In the genomic region with DNA sequence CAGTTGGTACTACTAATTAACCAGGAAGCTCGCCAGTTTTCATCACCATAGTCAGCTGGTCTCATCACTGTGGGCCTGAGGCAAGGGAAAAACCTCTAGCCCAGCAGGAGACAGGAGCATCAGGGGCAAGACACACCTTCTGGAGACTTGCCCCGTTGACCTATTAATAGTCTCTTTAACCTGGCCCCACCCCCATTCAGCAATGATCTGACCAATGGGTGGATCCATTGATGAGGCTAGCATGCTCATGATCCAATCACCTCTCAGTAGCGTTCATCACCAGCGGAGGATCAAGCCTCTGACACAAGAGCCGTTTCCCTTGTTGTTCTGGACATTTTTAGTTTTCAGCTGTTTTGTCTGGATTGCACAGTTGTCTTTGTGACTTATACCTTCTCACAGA, we compare ENCODE assay signal across 26 mouse cellular contexts. TPM values are rescaled to one million over a fixed set of nuclear protein-coding genes. Genes with fewer than 3 reads are reported as not detected.
DNase-seq lines count a peak whose midpoint lies in the region; ATAC-seq and TF ChIP-seq lines count a peak whose summit lies in the region.
"Had no signal": no experiment of that assay in that cellular context is flagged by ENCODE, and none has a peak within 500 bp of the region (broad histone marks: within the 10 kb centered on the region; RNA-seq: fewer than 3 reads in every experiment).

No protein-coding gene starts in this region.

- H3K9me3 ChIP-seq in forebrain, embryonic 11.5 days (ENCODE audit: control insufficient read depth, low read length) = no peaks in the 10 kb centered on the region
- H3K9me3 ChIP-seq in forebrain, postnatal 0 days (ENCODE audit: low read length) = no peaks in the 10 kb centered on the region
- H3K9me3 ChIP-seq in lung, embryonic 14.5 days (ENCODE audit: low read depth, low read length) = no peaks in the 10 kb centered on the region
- H3K9me3 ChIP-seq in embryonic facial prominence, embryonic 14.5 days (ENCODE audit: control insufficient read depth, low read length) = no peaks in the 10 kb centered on the region
- no peaks in the 10 kb centered on the region for H3K9me3 ChIP-seq in stomach, postnatal 0 days (ENCODE audit: control insufficient read depth, low read length)
- H3K9me3 ChIP-seq: forebrain, embryonic 10.5 days; heart, embryonic 13.5 days; liver, embryonic 13.5 days had no signal

- H3K27ac ChIP-seq in forebrain, embryonic 11.5 days (ENCODE audit: low read depth, low read length) = no peak overlapping the region
- H3K27ac ChIP-seq in forebrain, postnatal 0 days (ENCODE audit: low read depth, low read length) = no peak overlapping the region
- H3K27ac ChIP-seq in lung, embryonic 14.5 days (ENCODE audit: low read depth) = no peak overlapping the region
- peak overlapping the region; percentile 36; the same call in 1 of the 2 replicates for H3K27ac ChIP-seq in embryonic facial prominence, embryonic 14.5 days (replicated peaks; ENCODE audit: low read depth, low read length)
- no peak overlapping the region for H3K27ac ChIP-seq in stomach, postnatal 0 days (replicated peaks)
- H3K27ac ChIP-seq: forebrain, embryonic 10.5 days; gastrocnemius, adult 2 months; heart, embryonic 13.5 days; hindbrain, embryonic 14.5 days; liver, embryonic 13.5 days had no signal

- no peaks in the 10 kb centered on the region for H3K27me3 ChIP-seq in forebrain, embryonic 11.5 days (ENCODE audit: control insufficient read depth, insufficient read depth, low read length)
- H3K27me3 ChIP-seq in forebrain, postnatal 0 days (ENCODE audit: insufficient read depth, low read length) = no peaks in the 10 kb centered on the region
- H3K27me3 ChIP-seq in lung, embryonic 14.5 days (ENCODE audit: insufficient read depth, low read length) = no peaks in the 10 kb centered on the region
- H3K27me3 ChIP-seq in embryonic facial prominence, embryonic 14.5 days (replicated peaks; ENCODE audit: control insufficient read depth, insufficient read depth, low read length) = no peaks in the 10 kb centered on the region
- H3K27me3 ChIP-seq in stomach, postnatal 0 days (ENCODE audit: control insufficient read depth, insufficient read depth, low read length) = no peaks in the 10 kb centered on the region
- H3K27me3 ChIP-seq: liver, embryonic 13.5 days had no signal

- ATAC-seq in forebrain, embryonic 11.5 days (replicated peaks; ENCODE audit: low FRiP score) = no peak
- no peak for ATAC-seq in forebrain, postnatal 0 days
- no peak for ATAC-seq in lung, embryonic 14.5 days (ENCODE audit: insufficient read depth)
- ATAC-seq in embryonic facial prominence, embryonic 14.5 days (ENCODE audit: low read depth) = 0 out of 2 replicates have a peak, but pooled peaks have one; percentile 4
- no peak; the same call in 1 of the 2 replicates for ATAC-seq in stomach, postnatal 0 days (ENCODE audit: low FRiP score, low TSS enrichment)
- no peak for ATAC-seq in activated CD4-positive, CD25-positive, alpha-beta regulatory T cell, adult 4 months
- ATAC-seq: midbrain, embryonic 16.5 days had no signal

- H3K4me2 ChIP-seq in forebrain, embryonic 11.5 days (ENCODE audit: low read depth, low read length, severe bottlenecking) = no peak overlapping the region
- H3K4me2 ChIP-seq in forebrain, postnatal 0 days (ENCODE audit: low read depth) = no peak overlapping the region
- H3K4me2 ChIP-seq in lung, embryonic 14.5 days = peak overlapping the region; percentile 42
- no peak overlapping the region for H3K4me2 ChIP-seq in embryonic facial prominence, embryonic 14.5 days (ENCODE audit: low read depth, low read length)
- no peak overlapping the region for H3K4me2 ChIP-seq in stomach, postnatal 0 days (replicated peaks; ENCODE audit: low read depth)

- no peaks in the 10 kb centered on the region for H3K4me1 ChIP-seq in forebrain, embryonic 11.5 days (replicated peaks; ENCODE audit: control insufficient read depth, insufficient read depth, low read length)
- no peaks in the 10 kb centered on the region for H3K4me1 ChIP-seq in forebrain, postnatal 0 days (ENCODE audit: insufficient read depth)
- no peaks in the 10 kb centered on the region for H3K4me1 ChIP-seq in lung, embryonic 14.5 days (ENCODE audit: insufficient read depth)
- H3K4me1 ChIP-seq in embryonic facial prominence, embryonic 14.5 days (ENCODE audit: control insufficient read depth, insufficient read depth, low read length) = no peaks in the 10 kb centered on the region
- no peaks in the 10 kb centered on the region for H3K4me1 ChIP-seq in stomach, postnatal 0 days (replicated peaks; ENCODE audit: control insufficient read depth, insufficient read depth)
- H3K4me1 ChIP-seq: forebrain, embryonic 10.5 days had no signal

- no peak overlapping the region for H3K9ac ChIP-seq in forebrain, embryonic 11.5 days (ENCODE audit: low read length)
- H3K9ac ChIP-seq in forebrain, postnatal 0 days = no peak overlapping the region
- H3K9ac ChIP-seq in lung, embryonic 14.5 days = no peak overlapping the region
- no peak overlapping the region for H3K9ac ChIP-seq in embryonic facial prominence, embryonic 14.5 days (ENCODE audit: low read depth, low read length)
- no peak overlapping the region for H3K9ac ChIP-seq in stomach, postnatal 0 days (ENCODE audit: low read length)
- H3K9ac ChIP-seq: heart, embryonic 13.5 days; hindbrain, embryonic 14.5 days; liver, embryonic 13.5 days had no signal

- peak; percentile 19 for DNase-seq in forebrain, embryonic 11.5 days (ENCODE audit: low spot score)
- DNase-seq in forebrain, postnatal 0 days = no peak
- no peak for DNase-seq in lung, embryonic 14.5 days
- DNase-seq in lung, adult 18-20 months = no peak
- no peak for DNase-seq in embryonic facial prominence, embryonic 14.5 days (ENCODE audit: low spot score)
- DNase-seq in stomach, postnatal 0 days (ENCODE audit: low spot score) = peak; percentile 13
- no peak for DNase-seq in kidney, postnatal 25 days
- DNase-seq: adrenal gland, adult 8-10 months; cerebellum, adult 9-10 months; gastrocnemius, adult 2 months; kidney, adult 11 months; liver, embryonic 13.5 days; right cerebral cortex, postnatal 14 days; spleen, adult 18-20 months; thymus, postnatal 14 days had no signal

- no peak for TF ChIP-seq EP300 in stomach, postnatal 0 days (optimal IDR thresholded peaks at IDR 0.05)

- H3K4me3 ChIP-seq in forebrain, embryonic 11.5 days (ENCODE audit: low read depth, low read length) = no peak overlapping the region
- no peak overlapping the region for H3K4me3 ChIP-seq in forebrain, postnatal 0 days (ENCODE audit: low read depth, low read length)
- H3K4me3 ChIP-seq in lung, embryonic 14.5 days (ENCODE audit: low read depth, low read length) = no peak overlapping the region
- no peak overlapping the region for H3K4me3 ChIP-seq in embryonic facial prominence, embryonic 14.5 days (ENCODE audit: low read depth, low read length)
- no peak overlapping the region for H3K4me3 ChIP-seq in stomach, postnatal 0 days (ENCODE audit: low read depth, low read length)
- H3K4me3 ChIP-seq: forebrain, embryonic 10.5 days; gastrocnemius, adult 2 months; liver, embryonic 13.5 days had no signal

- no peak for TF ChIP-seq CTCF in forebrain, postnatal 0 days (IDR thresholded peaks at IDR 0.05; ENCODE audit: low read depth)
- no peak for TF ChIP-seq CTCF in lung, embryonic 14.5 days (IDR thresholded peaks at IDR 0.05; ENCODE audit: low read depth)
- no peak for TF ChIP-seq CTCF in stomach, postnatal 0 days (IDR thresholded peaks at IDR 0.05; ENCODE audit: low read depth)

- 83% methylated on average over 5 of the region's 5 CpGs for WGBS in forebrain, embryonic 11.5 days
- 74% methylated on average over 5 of the region's 5 CpGs for WGBS in forebrain, postnatal 0 days
- 60% methylated on average over 5 of the region's 5 CpGs for WGBS in lung, embryonic 14.5 days
- WGBS in embryonic facial prominence, embryonic 14.5 days = 68% methylated on average over 5 of the region's 5 CpGs
- 56% methylated on average over 5 of the region's 5 CpGs for WGBS in stomach, postnatal 0 days

- no peaks in the 10 kb centered on the region for H3K36me3 ChIP-seq in forebrain, embryonic 11.5 days (ENCODE audit: control insufficient read depth, insufficient read depth, low read length)
- H3K36me3 ChIP-seq in forebrain, postnatal 0 days (ENCODE audit: insufficient read depth) = no peaks in the 10 kb centered on the region
- no peaks in the 10 kb centered on the region for H3K36me3 ChIP-seq in lung, embryonic 14.5 days (ENCODE audit: insufficient read depth)
- H3K36me3 ChIP-seq in embryonic facial prominence, embryonic 14.5 days (ENCODE audit: control insufficient read depth, insufficient read depth, low read length) = no peaks in the 10 kb centered on the region
- H3K36me3 ChIP-seq in stomach, postnatal 0 days (ENCODE audit: control insufficient read depth, insufficient read depth, low read length) = no peaks in the 10 kb centered on the region
- H3K36me3 ChIP-seq: forebrain, embryonic 10.5 days; heart, embryonic 13.5 days; liver, embryonic 13.5 days had no signal

RNA-seq across cellular contexts. Expression of a gene that starts 12.3 kb away (rescaled TPM):
- 0.20 and 0.24 TPM in 2 replicates for polyA plus RNA-seq in forebrain, embryonic 11.5 days (2014; fragmentation: Nextera tagmentation; extraction: Ambion mirVana)
- 0.31 and 0.62 TPM in 2 replicates for total RNA-seq in forebrain, postnatal 0 days (2014; rRNA removed)
- 0.15 and 0.40 TPM in 2 replicates for polyA plus RNA-seq in forebrain, postnatal 0 days (2015; fragmentation: Nextera tagmentation; extraction: Ambion mirVana)
- 0.70 and 0.79 TPM in 2 replicates for polyA plus RNA-seq in lung, embryonic 14.5 days (2014; fragmentation: Nextera tagmentation; extraction: Ambion mirVana)
- 0.90 and 1.1 TPM in 2 replicates for polyA plus RNA-seq in embryonic facial prominence, embryonic 14.5 days (2014; fragmentation: Nextera tagmentation; extraction: Ambion mirVana)
- 0.21 and 0.25 TPM in 2 replicates for polyA plus RNA-seq in stomach, postnatal 0 days (2015; fragmentation: Nextera tagmentation; extraction: Ambion mirVana)
- under 1 TPM in 1 of 2 experiments, not detected in 1; 0.20 TPM for polyA plus RNA-seq in activated CD4-positive, CD25-positive, alpha-beta regulatory T cell, adult 4 months (2017; shearing (Covaris generic))
- total RNA-seq: gastrocnemius, adult 2 months; granulocyte monocyte progenitor cell, adult 5-6 weeks; heart, postnatal 25 days; layer of hippocampus, adult 18-20 months; neutrophil, adult 5-6 weeks had no signal

RNA-seq across cellular contexts. Expression of a gene that starts 23.4 kb away (rescaled TPM):
- not detected in 2 replicates for polyA plus RNA-seq in forebrain, embryonic 11.5 days (2014; fragmentation: Nextera tagmentation; extraction: Ambion mirVana)
- 0.62 TPM in 2 replicates for total RNA-seq in forebrain, postnatal 0 days (2014; rRNA removed)
- polyA plus RNA-seq in forebrain, postnatal 0 days (2015; fragmentation: Nextera tagmentation; extraction: Ambion mirVana) = 0.33 and 0.34 TPM in 2 replicates
- not detected in 2 replicates for polyA plus RNA-seq in lung, embryonic 14.5 days (2014; fragmentation: Nextera tagmentation; extraction: Ambion mirVana)
- not detected in 2 replicates for polyA plus RNA-seq in embryonic facial prominence, embryonic 14.5 days (2014; fragmentation: Nextera tagmentation; extraction: Ambion mirVana)
- polyA plus RNA-seq in stomach, postnatal 0 days (2015; fragmentation: Nextera tagmentation; extraction: Ambion mirVana) = not detected in 2 replicates
- polyA plus RNA-seq in activated CD4-positive, CD25-positive, alpha-beta regulatory T cell, adult 4 months (2017; shearing (Covaris generic)) = not detected
- total RNA-seq: gastrocnemius, adult 2 months; heart, postnatal 25 days; layer of hippocampus, adult 18-20 months; megakaryocyte-erythroid progenitor cell, adult 5-6 weeks; neutrophil, adult 5-6 weeks had no signal
- polyA plus RNA-seq: forebrain, embryonic 10.5 days; kidney, embryonic 16.5 days; liver, embryonic 13.5 days had no signal

RNA-seq across cellular contexts. Expression of a gene that starts 47.1 kb away (rescaled TPM):
- 116 and 123 TPM in 2 replicates for polyA plus RNA-seq in forebrain, embryonic 11.5 days (2014; fragmentation: Nextera tagmentation; extraction: Ambion mirVana)
- 28.9 and 34.2 TPM in 2 replicates for total RNA-seq in forebrain, postnatal 0 days (2014; rRNA removed)
- polyA plus RNA-seq in forebrain, postnatal 0 days (2015; fragmentation: Nextera tagmentation; extraction: Ambion mirVana) = 47.7 and 53.6 TPM in 2 replicates
- 109 and 110 TPM in 2 replicates for polyA plus RNA-seq in lung, embryonic 14.5 days (2014; fragmentation: Nextera tagmentation; extraction: Ambion mirVana)
- 77.8 and 84.3 TPM in 2 replicates for polyA plus RNA-seq in embryonic facial prominence, embryonic 14.5 days (2014; fragmentation: Nextera tagmentation; extraction: Ambion mirVana)
- polyA plus RNA-seq in stomach, postnatal 0 days (2015; fragmentation: Nextera tagmentation; extraction: Ambion mirVana) = 47.2 and 48.9 TPM in 2 replicates
- polyA plus RNA-seq in activated CD4-positive, CD25-positive, alpha-beta regulatory T cell, adult 4 months (2017; shearing (Covaris generic)) = 10 to 100 TPM; 53.6 to 68.7 TPM

Comparison
In these comparisons a context has a peak if more than half of its experiments do, and no peak if none do; other contexts are left out.
1. DNase-seq: peak in forebrain, embryonic 11.5 days (single experiment) and stomach, postnatal 0 days (single experiment); none in forebrain, postnatal 0 days (single experiment), lung, embryonic 14.5 days (single experiment), lung, adult 18-20 months (0 of 2), embryonic facial prominence, embryonic 14.5 days (single experiment) and kidney, postnatal 25 days (0 of 2).